Comparison of ENCODE assay signal across 8 mouse cellular contexts in genomic region chr2:35273536-35273935, GRCm38 (mm10). TPM values are rescaled to one million over a fixed set of nuclear protein-coding genes. Genes with fewer than 3 reads are reported as not detected.
DNase-seq lines count a peak whose midpoint lies in the region; ATAC-seq and TF ChIP-seq lines count a peak whose summit lies in the region.

No protein-coding gene starts in this region.

- H3K4me3 ChIP-seq in embryonic fibroblast, embryonic 13.5 days (ENCODE audit: insufficient read depth, low read length) = no peak overlapping the region
- H3K4me3 ChIP-seq in limb, embryonic 12.5 days (replicated peaks) = no peak overlapping the region

- no peaks in the 10 kb centered on the region for H3K9me3 ChIP-seq in limb, embryonic 12.5 days

- ATAC-seq in limb, embryonic 12.5 days (ENCODE audit: insufficient number of reproducible peaks, insufficient read depth, low FRiP score, low TSS enrichment, low read depth) = peak; percentile 55; the same call in 1 of the 2 replicates
- ATAC-seq in megakaryocyte-erythroid progenitor cell, adult 5-6 weeks (replicated peaks; ENCODE audit: low FRiP score, low TSS enrichment, poor library complexity, severe bottlenecking) = no peak

- no peak overlapping the region for H3K9ac ChIP-seq in limb, embryonic 12.5 days (replicated peaks)

- no peak overlapping the region for H3K4me2 ChIP-seq in limb, embryonic 12.5 days

- no peaks in the 10 kb centered on the region for H3K36me3 ChIP-seq in limb, embryonic 12.5 days

- 7% methylated on average over 2 of the region's 2 CpGs for WGBS in limb, embryonic 12.5 days

- TF ChIP-seq CTCF in embryonic fibroblast, embryonic 13.5 days (IDR thresholded peaks at IDR 0.05; ENCODE audit: borderline replicate concordance, insufficient read depth, low read length) = no peak

- no peak; the same call in 1 of the 2 replicates for TF ChIP-seq POLR2A in embryonic fibroblast, embryonic 13.5 days (IDR thresholded peaks at IDR 0.05; ENCODE audit: low read depth, low read length)

- peak; percentile 63 for DNase-seq in ovary, adult 18-20 months (ENCODE audit: low spot score)
- DNase-seq in ovary, postnatal 14 days (ENCODE audit: low spot score) = no peak
- DNase-seq in heart, postnatal 36 days = peak; percentile 61 to 71
- DNase-seq in cerebellum, adult 8-10 months = no peak
- DNase-seq in cerebellum, adult 11 months = no peak

- intact Hi-C loops in heart, postnatal 36 days (cut with DNase I) = loop anchor here (10.0 kb wide), 1 partner anchor 229 kb away; no protein-coding TSS in a partner anchor

- peak overlapping the region; percentile 75 for H3K27ac ChIP-seq in embryonic fibroblast, embryonic 13.5 days (ENCODE audit: insufficient read depth, low read length)
- peak overlapping the region; percentile 82 for H3K27ac ChIP-seq in limb, embryonic 12.5 days

- peaks cover 40% of the 10 kb centered on the region for H3K4me1 ChIP-seq in embryonic fibroblast, embryonic 13.5 days (ENCODE audit: control insufficient read depth, insufficient read depth, low read length)
- H3K4me1 ChIP-seq in limb, embryonic 12.5 days (replicated peaks) = peaks cover 36% of the 10 kb centered on the region

- H3K27me3 ChIP-seq in limb, embryonic 12.5 days = peaks cover 5% of the 10 kb centered on the region; the same call in 1 of the 2 replicates

RNA-seq across cellular contexts. Expression of gene Gsn, which starts 17.4 kb away (rescaled TPM):
- polyA plus RNA-seq in embryonic fibroblast, embryonic 13.5 days (2011; ENCODE audit: insufficient read length, low read depth, missing spikeins) = 451 and 719 TPM in 2 replicates
- total RNA-seq in heart, postnatal 36 days (2021) = 100 to 1,000 TPM; 969 to 984 TPM
- polyA plus RNA-seq in limb, embryonic 12.5 days (2016; fragmentation: Nextera tagmentation; extraction: Ambion mirVana) = 45.2 and 52.5 TPM in 2 replicates
- total RNA-seq in megakaryocyte-erythroid progenitor cell, adult 5-6 weeks (2014; fragmentation: Nextera tagmentation) = 15.8 and 16.1 TPM in 2 replicates
- total RNA-seq in megakaryocyte-erythroid progenitor cell, adult 5-6 weeks (2017) = 3.7 and 5.2 TPM in 2 replicates

Comparison
In these comparisons a context has a peak if more than half of its experiments do, and no peak if none do; other contexts are left out.
1. DNase-seq: peak in ovary, adult 18-20 months (single experiment) and heart, postnatal 36 days (2 of 2); none in ovary, postnatal 14 days (single experiment), cerebellum, adult 8-10 months (single experiment) and cerebellum, adult 11 months (single experiment).
2. RNA of gene Gsn, which starts 17.4 kb away (total RNA-seq): 969 to 984 TPM in heart, postnatal 36 days; 3.7 to 16.1 TPM in megakaryocyte-erythroid progenitor cell, adult 5-6 weeks; every median in the first group is over 10 times any median in the second.